Mouse (Mus musculus) midbrain, postnatal 0 days (tissue): ENCODE measurements around the gene St7. TPM values are rescaled to one million over a fixed set of nuclear protein-coding genes. Genes with fewer than 3 reads are reported as not detected.

ENCODE experiments used
- ATAC-seq: fragments of 200-750 bp; cut with Nextera tagmentation; 2 replicates; pipeline ENCODE4 v1.8.0; 2017; ENCODE audit warnings: moderate number of reproducible peaks, mild to moderate bottlenecking, moderate TSS enrichment, moderate library complexity; ENCODE audit not compliant: low FRiP score
- DNase-seq: peaks from one replicate; pipeline ENCODE4 v3.0.0-alpha.2; 2015; ENCODE audit warnings: low spot score
- H3K27ac ChIP-seq: fragments of 300-500 bp; sonication (generic); 2 replicates; pipeline ENCODE4 v1.5.1; 2014; ENCODE audit warnings: low read depth, mild to moderate bottlenecking, low read length, mixed read lengths
- H3K27me3 ChIP-seq: fragments of 300-500 bp; sonication (generic); 2 replicates; pipeline ENCODE4 v1.6.1; 2014; ENCODE audit warnings: low read length, control low read depth, mixed read lengths; ENCODE audit not compliant: insufficient read depth
- H3K36me3 ChIP-seq: fragments of 300-500 bp; sonication (generic); 2 replicates; pipeline ENCODE4 v1.6.1; 2014; ENCODE audit warnings: low read length, control low read depth, mixed read lengths; ENCODE audit not compliant: insufficient read depth
- H3K4me1 ChIP-seq: fragments of 300-500 bp; sonication (generic); 2 replicates; pipeline ENCODE4 v1.6.1; 2014; ENCODE audit warnings: mild to moderate bottlenecking, control low read depth, antibody characterized with exemption, low read length, mixed read lengths; ENCODE audit not compliant: insufficient read depth
- H3K4me2 ChIP-seq: fragments of 300-500 bp; sonication (generic); 2 replicates; pipeline ENCODE4 v1.6.1; 2014; ENCODE audit warnings: low read depth, mild to moderate bottlenecking, low read length, mixed read lengths; ENCODE audit not compliant: poor library complexity, severe bottlenecking
- H3K4me3 ChIP-seq: fragments of 300-500 bp; sonication (generic); 2 replicates; pipeline ENCODE4 v1.5.1; 2014; ENCODE audit warnings: low read depth, mild to moderate bottlenecking, low read length, moderate library complexity
- H3K9ac ChIP-seq: fragments of 300-500 bp; sonication (generic); replicated peaks from 2 replicates; pipeline ENCODE4 v1.6.1; 2014; ENCODE audit warnings: mild to moderate bottlenecking, low read length, moderate library complexity, mixed read lengths; ENCODE audit not compliant: poor library complexity, severe bottlenecking
- H3K9me3 ChIP-seq: fragments of 300-500 bp; sonication (generic); 2 replicates; pipeline ENCODE4 v1.6.1; 2016; ENCODE audit warnings: low read length, control low read depth
- CTCF ChIP-seq: IDR thresholded peaks from 2 replicates; pipeline ENCODE4 v1.5.1; 2016; ENCODE audit warnings: antibody characterized with exemption, mild to moderate bottlenecking
- WGBS: fragments of 180-500 bp; shearing (Covaris S2); extraction: QIAGEN DNeasy Blood & Tissue Kit; methylation state at CpG from one replicate; pipeline ENCODE4 v1.1.7; 2014; 5-methylcytosine and 5-hydroxymethylcytosine counted together
- polyA plus RNA-seq: library from polyadenylated mRNA; unstranded; fragments of >200 nt; fragmentation: Nextera tagmentation; extraction: Ambion mirVana; gene quantifications from 2 replicates; pipeline ENCODE4 v1.2.1, GENCODE M21; 2015
- total RNA-seq: library from RNA; depleted of rRNA; stranded (reverse); fragments of >200 nt; gene quantifications from 2 replicates; pipeline ENCODE4 v1.2.3, GENCODE M21; 2014

The St7 gene
- total and polyA plus RNA-seq, 2 experiments from 2014 or later, result 39.4 to 69.5 TPM

DNA sequence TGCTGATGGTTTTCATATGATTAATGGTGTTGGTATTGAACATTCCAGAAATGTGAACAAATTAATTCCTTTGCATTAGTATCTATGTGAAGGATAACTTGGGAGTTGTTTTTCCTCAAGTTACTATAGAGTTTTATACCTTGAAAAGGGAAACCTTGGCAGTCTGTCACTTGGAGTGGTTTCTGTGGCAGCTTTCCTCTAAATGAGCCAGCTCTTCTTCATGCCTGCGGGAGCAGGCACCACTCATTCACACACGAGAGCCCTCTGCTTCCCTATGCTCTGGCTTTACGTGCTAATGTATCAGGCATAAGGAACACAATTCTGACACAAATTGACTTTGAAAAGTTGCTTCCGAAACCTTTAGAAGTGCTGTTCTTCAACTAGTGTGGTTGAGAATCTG lies 224.5 kb downstream of the St7 start:
- Histone ChIP-seq H3K9me3 (no peaks in the 10 kb centered on the region), H3K4me1 (no peaks in the 10 kb centered on the region), H3K4me2 (no peak overlapping the region), H3K4me3 (no peak overlapping the region), H3K9ac (no peak overlapping the region), H3K27me3 (no peaks in the 10 kb centered on the region), H3K27ac (no peak overlapping the region), H3K36me3 (peaks cover 2% of the 10 kb centered on the region; the same call in 1 of the 2 replicates)
- no peak for DNase-seq
- 61% methylated on average over 4 of the region's 4 CpGs for WGBS
- no peak for TF ChIP-seq CTCF
- ATAC-seq, result no peak

DNA sequence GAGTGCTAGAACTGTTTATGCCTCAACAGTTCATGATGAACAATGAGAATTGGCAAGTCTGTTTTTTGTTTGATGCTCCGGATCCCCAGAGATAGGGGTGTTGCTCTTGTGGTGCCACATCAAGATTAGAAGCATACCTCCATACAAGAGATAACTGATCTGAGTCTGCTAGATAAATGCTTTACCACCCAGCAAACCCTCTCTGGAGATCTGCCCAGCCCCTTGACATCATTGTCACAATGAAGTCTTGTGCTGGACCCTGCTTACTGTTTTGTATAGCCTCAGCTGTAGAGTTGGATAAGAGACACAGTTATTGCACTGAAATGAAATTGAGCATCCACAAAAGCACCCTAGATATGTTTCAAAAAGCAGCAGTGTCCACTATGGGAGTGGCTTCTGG lies 229.4 kb downstream of the St7 start:
- Histone ChIP-seq H3K27ac (no peak overlapping the region), H3K4me1 (no peaks in the 10 kb centered on the region), H3K9me3 (no peaks in the 10 kb centered on the region), H3K27me3 (no peaks in the 10 kb centered on the region), H3K4me3 (no peak overlapping the region), H3K36me3 (peaks cover 16% of the 10 kb centered on the region; the same call in 1 of the 2 replicates), H3K4me2 (no peak overlapping the region), H3K9ac (no peak overlapping the region)
- 81% methylated on average over 1 of the region's 1 CpGs for whole genome bisulfite sequencing
- no peak for TF ChIP-seq CTCF
- DNase-seq, result no peak
- no peak for ATAC-seq

DNA sequence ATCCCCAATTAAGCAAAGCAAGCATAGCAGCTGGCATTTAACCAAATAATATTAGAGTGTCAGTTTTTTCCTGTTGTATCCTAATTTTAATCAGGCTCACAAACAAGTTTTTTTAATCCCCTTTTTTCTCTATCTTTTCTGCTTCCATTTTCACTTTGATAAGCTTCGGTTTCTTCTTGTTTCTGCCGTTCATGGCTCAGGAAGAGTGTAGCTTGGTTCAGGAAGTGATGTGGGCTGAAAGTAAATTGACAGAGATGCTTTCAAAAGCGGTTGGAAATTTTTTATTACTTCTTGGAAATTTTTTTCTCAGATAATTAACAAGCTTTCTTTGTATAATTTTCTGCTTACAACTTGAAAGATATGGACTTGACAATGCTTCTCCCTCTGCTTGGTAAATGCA lies 230.2 kb downstream of the St7 start:
- Histone ChIP-seq H3K9me3 (no peaks in the 10 kb centered on the region), H3K27ac (no peak overlapping the region), H3K36me3 (peaks cover 16% of the 10 kb centered on the region; the same call in 1 of the 2 replicates), H3K4me2 (no peak overlapping the region), H3K4me3 (no peak overlapping the region), H3K4me1 (no peaks in the 10 kb centered on the region), H3K9ac (no peak overlapping the region), H3K27me3 (no peaks in the 10 kb centered on the region)
- ATAC-seq (no peak), DNase-seq (no peak)
- 78% methylated on average over 3 of the region's 3 CpGs for WGBS
- no peak for TF ChIP-seq CTCF

DNA sequence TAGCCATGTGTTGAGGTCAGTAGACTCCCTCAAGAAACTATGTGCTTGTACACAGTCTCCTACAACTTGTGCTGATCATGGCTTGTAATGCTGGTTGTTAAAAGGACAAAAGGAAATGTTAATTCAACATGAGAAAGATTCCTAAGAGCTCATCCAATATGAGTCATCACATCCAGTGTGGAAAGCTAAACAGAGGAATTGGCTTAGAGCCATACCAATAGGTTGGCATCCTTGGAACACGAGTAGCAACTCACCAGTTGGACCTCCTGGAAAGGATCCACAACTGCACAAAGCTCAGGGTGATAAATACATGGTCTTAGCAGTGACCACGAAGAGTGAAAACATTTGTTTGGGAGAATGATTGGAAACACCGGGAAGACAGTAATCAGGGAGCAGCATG lies 230.6 kb downstream of the St7 start:
- ATAC-seq (no peak), DNase-seq (no peak)
- Histone ChIP-seq H3K9ac (no peak overlapping the region), H3K9me3 (no peaks in the 10 kb centered on the region), H3K27me3 (no peaks in the 10 kb centered on the region), H3K4me1 (no peaks in the 10 kb centered on the region), H3K4me2 (no peak overlapping the region), H3K36me3 (peaks cover 16% of the 10 kb centered on the region; the same call in 1 of the 2 replicates), H3K27ac (no peak overlapping the region), H3K4me3 (no peak overlapping the region)
- TF ChIP-seq CTCF, result no peak
- 67% methylated on average over 3 of the region's 3 CpGs for WGBS

DNA sequence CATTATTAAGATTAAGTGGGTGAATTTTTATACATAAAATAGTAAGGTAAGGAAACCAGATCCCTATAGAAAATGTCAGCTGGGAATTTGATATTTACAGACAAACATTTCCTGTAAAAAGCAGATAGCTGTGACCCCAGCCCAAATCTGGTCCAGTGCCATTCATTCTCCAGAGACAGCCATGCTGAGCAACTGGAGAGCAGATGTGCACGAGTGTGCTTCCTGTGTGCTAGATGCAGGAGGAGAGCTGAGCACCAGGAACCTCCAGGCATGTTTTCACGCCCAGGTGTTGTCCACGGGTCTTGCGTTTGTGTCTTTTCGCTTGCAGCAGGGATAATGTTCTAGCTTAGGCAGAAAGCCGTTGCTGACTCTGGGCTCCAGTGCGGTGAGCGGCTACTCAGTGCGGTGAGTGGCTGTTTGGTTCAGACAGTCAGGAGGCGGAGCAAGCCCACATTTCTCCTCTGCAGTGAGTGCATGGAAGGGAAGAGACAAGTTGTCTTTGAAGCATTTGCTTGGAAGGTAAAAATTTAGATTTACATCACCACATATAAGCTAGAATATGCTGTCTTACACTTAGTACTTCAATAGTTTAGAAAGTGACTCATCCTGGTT lies 231.3 kb downstream of the St7 start:
- 88% methylated on average over 10 of the region's 10 CpGs for WGBS
- no peak overlapping the region for H3K27ac ChIP-seq
- no peak overlapping the region for H3K9ac ChIP-seq
- no peak overlapping the region for H3K4me2 ChIP-seq
- DNase-seq (no peak), ATAC-seq (no peak)
- TF ChIP-seq CTCF, result no peak
- H3K4me1 ChIP-seq, result no peaks in the 10 kb centered on the region
- no peaks in the 10 kb centered on the region for H3K9me3 ChIP-seq
- no peak overlapping the region for H3K4me3 ChIP-seq
- peaks cover 16% of the 10 kb centered on the region; the same call in 1 of the 2 replicates for H3K36me3 ChIP-seq
- H3K27me3 ChIP-seq, result no peaks in the 10 kb centered on the region

DNA sequence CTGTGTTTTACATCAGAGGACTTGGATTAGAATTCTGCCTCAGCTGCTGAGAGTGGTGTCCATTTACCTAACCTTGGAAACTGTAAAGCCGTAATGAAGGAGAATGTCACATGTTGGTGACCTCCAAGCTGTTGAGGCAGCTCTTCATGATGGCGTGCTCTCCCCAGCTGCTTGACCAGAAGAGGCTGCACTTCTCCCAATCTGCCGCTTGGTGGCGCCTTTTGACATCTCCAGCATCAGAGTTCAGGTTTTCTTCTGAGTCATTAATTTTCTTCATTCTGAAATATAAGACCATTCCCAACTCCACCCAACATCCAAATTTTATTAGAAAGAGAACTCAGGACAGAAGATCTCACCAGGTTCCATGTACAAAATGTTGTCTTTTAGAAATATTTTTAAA lies 232.5 kb downstream of the St7 start:
- H3K4me2 ChIP-seq, result no peak overlapping the region
- 50% methylated on average over 4 of the region's 4 CpGs for WGBS
- no peaks in the 10 kb centered on the region for H3K9me3 ChIP-seq
- H3K27me3 ChIP-seq, result no peaks in the 10 kb centered on the region
- H3K9ac ChIP-seq, result no peak overlapping the region
- no peaks in the 10 kb centered on the region for H3K4me1 ChIP-seq
- ATAC-seq (no peak), DNase-seq (no peak)
- no peak overlapping the region for H3K27ac ChIP-seq
- peaks cover 16% of the 10 kb centered on the region; the same call in 1 of the 2 replicates for H3K36me3 ChIP-seq
- H3K4me3 ChIP-seq, result no peak overlapping the region
- peak; percentile 66 for TF ChIP-seq CTCF
